Mouse (Mus musculus): Measurements from ENCODE around the gene Cad.
"Not testable (repeated sequence)": the region's sequence is repeated elsewhere in the genome, so short reads cannot be mapped to it uniquely, and the experiment has no call there.

Cad gene

GRCm38 (mm10) chr5:31054261-31055215 is at the start of gene Cad:
Gene Cad, plus strand, starts transcription at chr5:31054780.
- DNase-seq (ENCODE audit: low spot score in 2 of 2): peak; percentile 93 to 95

- no peak for DNase-seq (ENCODE audit: low spot score in 2 of 2)
These were observed 41.8 kb upstream of the Cad start for GRCm38 (mm10) chr5:31012737-31013136.

GRCm38 (mm10) chr5:31015913-31016312 is 38.7 kb upstream of the Cad start:
- DNase-seq (ENCODE audit: low spot score in 2 of 2): no peak

GRCm38 (mm10) chr5:31021790-31022189 is 32.8 kb upstream of the Cad start:
- not testable (repeated sequence) for DNase-seq (ENCODE audit: low spot score in 2 of 2)

GRCm38 (mm10) chr5:31022690-31023089 is 31.9 kb upstream of the Cad start:
- no peak for DNase-seq (ENCODE audit: low spot score in 2 of 2)

GRCm38 (mm10) chr5:31023254-31023653 is 31.3 kb upstream of the Cad start:
- DNase-seq (ENCODE audit: low spot score in 2 of 2): no peak

GRCm38 (mm10) chr5:31024641-31025040 is 29.9 kb upstream of the Cad start:
- DNase-seq (ENCODE audit: low spot score in 2 of 2): no peak

- DNase-seq (ENCODE audit: low spot score in 2 of 2): no peak
These were observed 23.7 kb upstream of the Cad start for GRCm38 (mm10) chr5:31030926-31031325.

GRCm38 (mm10) chr5:31031508-31031907 is 23.1 kb upstream of the Cad start:
- DNase-seq (ENCODE audit: low spot score in 2 of 2): no peak

- DNase-seq (ENCODE audit: low spot score in 2 of 2): no peak
These were observed 19.9 kb upstream of the Cad start for GRCm38 (mm10) chr5:31034669-31035068.

- not testable (repeated sequence) for DNase-seq (ENCODE audit: low spot score in 2 of 2)
These were observed 18.0 kb upstream of the Cad start for GRCm38 (mm10) chr5:31036556-31036955.

GRCm38 (mm10) chr5:31038171-31038845 is 16.3 kb upstream of the Cad start:
- DNase-seq (ENCODE audit: low spot score in 2 of 2): no peak

GRCm38 (mm10) chr5:31046416-31046815 is 8.2 kb upstream of the Cad start:
- no peak for DNase-seq (ENCODE audit: low spot score in 2 of 2)

- DNase-seq (ENCODE audit: low spot score in 2 of 2): no peak
These were observed 7.5 kb upstream of the Cad start for GRCm38 (mm10) chr5:31047074-31047473.

GRCm38 (mm10) chr5:31047848-31048762 is 6.5 kb upstream of the Cad start, which contains the start of gene Atraid:
Gene Atraid, plus strand, starts transcription at chr5:31048312.
- DNase-seq (ENCODE audit: low spot score in 2 of 2): peak; percentile 98 to 99

GRCm38 (mm10) chr5:31048763-31049641 is 5.6 kb upstream of the Cad start, which contains the start of gene Slc5a6:
Gene Slc5a6, minus strand, starts transcription at chr5:31048924.
- DNase-seq (ENCODE audit: low spot score in 2 of 2): peak in 1 of 2 experiments; percentile 46

GRCm38 (mm10) chr5:31050427-31050826 is 4.2 kb upstream of the Cad start:
- no peak for DNase-seq (ENCODE audit: low spot score in 2 of 2)

GRCm38 (mm10) chr5:31053728-31054127 is 852 bp upstream of the Cad start:
- not testable (repeated sequence) for DNase-seq (ENCODE audit: low spot score in 2 of 2)

- DNase-seq (ENCODE audit: low spot score in 2 of 2): no peak
These were observed 898 bp downstream of the Cad start for GRCm38 (mm10) chr5:31055216-31056140.
